Mouse (Mus musculus): ENCODE results near the gene Rbks. TPM values are rescaled to one million over a fixed set of nuclear protein-coding genes. Genes with fewer than 3 reads are reported as not detected.

The Rbks gene
- polyA plus RNA-seq, 1 experiment, result 1.4 TPM

DNA sequence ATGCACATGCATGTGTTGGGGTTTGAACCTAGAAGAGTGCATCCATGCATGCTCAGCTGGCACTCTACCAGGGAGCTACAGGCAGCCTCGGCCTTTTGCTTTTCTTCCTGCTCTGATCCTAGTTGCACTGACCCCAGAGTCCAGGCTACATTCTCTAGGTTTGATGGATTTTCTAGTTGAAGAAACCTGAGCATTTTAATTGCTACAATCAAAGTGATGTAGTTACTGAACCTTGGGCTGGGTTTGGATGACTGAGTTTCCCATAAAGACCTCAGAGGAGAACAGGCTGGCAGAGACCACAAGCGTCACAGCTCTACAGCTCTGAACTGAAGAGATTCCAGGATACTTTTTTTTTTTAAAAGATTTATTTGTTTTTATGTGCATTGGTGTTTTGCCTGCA lies 114.2 kb downstream of the Rbks start:
- Histone ChIP-seq H3K36me3 (ENCODE audit: control insufficient read depth, insufficient read depth, low read length, poor library complexity, severe bottlenecking) (no peaks in the 10 kb centered on the region), H3K4me3 (ENCODE audit: low read depth, low read length) (no peak overlapping the region), H3K9me3 (replicated peaks; ENCODE audit: control insufficient read depth, insufficient read depth, low read length, poor library complexity, severe bottlenecking) (no peaks in the 10 kb centered on the region), H3K9ac (ENCODE audit: low read depth, poor library complexity, severe bottlenecking) (no peak overlapping the region), H3K27ac (ENCODE audit: insufficient read depth, low read length) (no peak overlapping the region), H3K27me3 (ENCODE audit: control insufficient read depth, insufficient read depth, low read length, poor library complexity, severe bottlenecking) (no peaks in the 10 kb centered on the region), H3K4me1 (ENCODE audit: control insufficient read depth, insufficient read depth, low read length) (peaks cover 3% of the 10 kb centered on the region)
- no peak for TF ChIP-seq POLR2A (IDR thresholded peaks at IDR 0.05; ENCODE audit: insufficient read depth, low read length)
- no peak for TF ChIP-seq CTCF (IDR thresholded peaks at IDR 0.05; ENCODE audit: low read depth, low read length)
- TF ChIP-seq EP300 (IDR thresholded peaks at IDR 0.05; ENCODE audit: insufficient read depth, low read depth, low read length), result no peak

- TF ChIP-seq EP300 (IDR thresholded peaks at IDR 0.05; ENCODE audit: insufficient read depth, low read depth, low read length), result no peak
- no peak for TF ChIP-seq POLR2A (IDR thresholded peaks at IDR 0.05; ENCODE audit: insufficient read depth, low read length)
- TF ChIP-seq CTCF (IDR thresholded peaks at IDR 0.05; ENCODE audit: low read depth, low read length), result no peak
- Histone ChIP-seq H3K9ac (ENCODE audit: low read depth, poor library complexity, severe bottlenecking) (no peak overlapping the region), H3K9me3 (replicated peaks; ENCODE audit: control insufficient read depth, insufficient read depth, low read length, poor library complexity, severe bottlenecking) (no peaks in the 10 kb centered on the region), H3K36me3 (ENCODE audit: control insufficient read depth, insufficient read depth, low read length, poor library complexity, severe bottlenecking) (no peaks in the 10 kb centered on the region), H3K27me3 (ENCODE audit: control insufficient read depth, insufficient read depth, low read length, poor library complexity, severe bottlenecking) (no peaks in the 10 kb centered on the region), H3K4me1 (ENCODE audit: control insufficient read depth, insufficient read depth, low read length) (peaks cover 3% of the 10 kb centered on the region), H3K27ac (ENCODE audit: insufficient read depth, low read length) (no peak overlapping the region), H3K4me3 (ENCODE audit: low read depth, low read length) (no peak overlapping the region)
These were observed 115.5 kb downstream of the Rbks start for GRCm38 (mm10) chr5:31581932-31582331.

DNA sequence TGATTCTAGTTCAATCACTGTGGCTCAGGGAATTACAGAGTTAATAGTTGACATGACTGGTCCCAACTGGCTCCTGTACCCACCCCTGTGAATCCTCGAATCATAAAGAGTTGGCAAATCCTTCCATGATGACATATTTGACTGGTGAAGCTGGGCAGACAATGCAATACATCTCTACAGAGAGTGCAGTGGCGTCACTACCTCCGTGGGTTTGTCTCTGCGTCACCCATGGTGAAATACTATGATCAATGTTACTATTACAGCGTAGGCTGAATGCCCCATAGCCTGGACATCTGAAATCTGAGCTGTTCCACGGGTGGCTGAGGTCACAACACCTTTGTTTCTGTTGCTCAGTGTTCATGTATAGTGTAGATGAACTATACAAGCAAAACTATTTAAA lies 116.2 kb downstream of the Rbks start:
- Histone ChIP-seq H3K27me3 (ENCODE audit: control insufficient read depth, insufficient read depth, low read length, poor library complexity, severe bottlenecking) (no peaks in the 10 kb centered on the region), H3K4me3 (ENCODE audit: low read depth, low read length) (no peak overlapping the region), H3K36me3 (ENCODE audit: control insufficient read depth, insufficient read depth, low read length, poor library complexity, severe bottlenecking) (no peaks in the 10 kb centered on the region), H3K27ac (ENCODE audit: insufficient read depth, low read length) (no peak overlapping the region), H3K4me1 (ENCODE audit: control insufficient read depth, insufficient read depth, low read length) (no peaks in the 10 kb centered on the region), H3K9me3 (replicated peaks; ENCODE audit: control insufficient read depth, insufficient read depth, low read length, poor library complexity, severe bottlenecking) (no peaks in the 10 kb centered on the region), H3K9ac (ENCODE audit: low read depth, poor library complexity, severe bottlenecking) (no peak overlapping the region)
- TF ChIP-seq CTCF (IDR thresholded peaks at IDR 0.05; ENCODE audit: low read depth, low read length) (no peak), POLR2A (IDR thresholded peaks at IDR 0.05; ENCODE audit: insufficient read depth, low read length) (no peak), EP300 (IDR thresholded peaks at IDR 0.05; ENCODE audit: insufficient read depth, low read depth, low read length) (no peak)

- TF ChIP-seq POLR2A (IDR thresholded peaks at IDR 0.05; ENCODE audit: insufficient read depth, low read length), result no peak
- TF ChIP-seq EP300 (IDR thresholded peaks at IDR 0.05; ENCODE audit: insufficient read depth, low read depth, low read length), result no peak
- TF ChIP-seq CTCF (IDR thresholded peaks at IDR 0.05; ENCODE audit: low read depth, low read length), result no peak
- no peaks in the 10 kb centered on the region for H3K36me3 ChIP-seq (ENCODE audit: control insufficient read depth, insufficient read depth, low read length, poor library complexity, severe bottlenecking)
- no peaks in the 10 kb centered on the region for H3K4me1 ChIP-seq (ENCODE audit: control insufficient read depth, insufficient read depth, low read length)
These were observed 120.9 kb downstream of the Rbks start for GRCm38 (mm10) chr5:31576539-31576975.

More at GRCm38 (mm10) chr5:31576539-31576975, 120.9 kb downstream of the Rbks start:
- H3K27ac ChIP-seq (ENCODE audit: insufficient read depth, low read length), result no peak overlapping the region
- no peak overlapping the region for H3K4me3 ChIP-seq (ENCODE audit: low read depth, low read length)
- H3K9ac ChIP-seq (ENCODE audit: low read depth, poor library complexity, severe bottlenecking), result no peak overlapping the region
- H3K9me3 ChIP-seq (replicated peaks; ENCODE audit: control insufficient read depth, insufficient read depth, low read length, poor library complexity, severe bottlenecking), result no peaks in the 10 kb centered on the region
- no peaks in the 10 kb centered on the region for H3K27me3 ChIP-seq (ENCODE audit: control insufficient read depth, insufficient read depth, low read length, poor library complexity, severe bottlenecking)

Other genes with a start within 250 kb of the Rbks start
- 53.8 and 55.9 TPM in 2 replicates for gene Zfp512, start 245.2 kb downstream of the Rbks start, polyA plus RNA-seq (2011; ENCODE audit: insufficient read depth, insufficient read length, low read depth, missing spikeins)
- 0.30 TPM in 1 of 2 replicates, not detected in the other for gene 4930548H24Rik, start 211.9 kb downstream of the Rbks start, polyA plus RNA-seq (2011; ENCODE audit: insufficient read depth, insufficient read length, low read depth, missing spikeins)
- gene Gpn1, start 202.9 kb downstream of the Rbks start, polyA plus RNA-seq (2011; ENCODE audit: insufficient read depth, insufficient read length, low read depth, missing spikeins), result 49.0 and 54.8 TPM in 2 replicates
- 46.4 and 62.4 TPM in 2 replicates for gene Slc4a1ap, start 170.6 kb downstream of the Rbks start, polyA plus RNA-seq (2011; ENCODE audit: insufficient read depth, insufficient read length, low read depth, missing spikeins)
- gene Supt7l, start 169.8 kb downstream of the Rbks start, polyA plus RNA-seq (2011; ENCODE audit: insufficient read depth, insufficient read length, low read depth, missing spikeins), result 16.9 and 19.3 TPM in 2 replicates
- gene Mrpl33, start 100.7 kb downstream of the Rbks start, polyA plus RNA-seq (2011; ENCODE audit: insufficient read depth, insufficient read length, low read depth, missing spikeins), result 161 and 173 TPM in 2 replicates
- gene Babam2, start 57 bp upstream of the Rbks start, polyA plus RNA-seq (2011; ENCODE audit: insufficient read depth, insufficient read length, low read depth, missing spikeins), result 92.8 and 99.2 TPM in 2 replicates

Measured in ES-Bruce4 (cell line).